Mouse (Mus musculus) midbrain, embryonic 16.5 days (tissue): ENCODE results near the gene Larp1. TPM values are rescaled to one million over a fixed set of nuclear protein-coding genes. Genes with fewer than 3 reads are reported as not detected.
"Not testable (repeated sequence)": the region's sequence is repeated elsewhere in the genome, so short reads cannot be mapped to it uniquely, and the experiment has no call there.

Source experiments
- ATAC-seq: fragments of 200-750 bp; cut with Nextera tagmentation; 2 replicates; pipeline ENCODE4 v1.8.0; 2017; ENCODE audit warnings: moderate TSS enrichment
- H3K27ac ChIP-seq: fragments of 300-500 bp; sonication (generic); 2 replicates; pipeline ENCODE4 v1.5.1; 2014; ENCODE audit warnings: mild to moderate bottlenecking, low read length, mixed read lengths
- H3K27me3 ChIP-seq: fragments of 300-500 bp; sonication (generic); 2 replicates; pipeline ENCODE4 v1.6.1; 2014; ENCODE audit warnings: low read depth, low read length, mixed read lengths; ENCODE audit not compliant: control insufficient read depth, insufficient read depth
- H3K36me3 ChIP-seq: fragments of 300-500 bp; sonication (generic); 2 replicates; pipeline ENCODE4 v1.6.1; 2014; ENCODE audit warnings: mild to moderate bottlenecking, low read length, moderate library complexity, mixed read lengths; ENCODE audit not compliant: control insufficient read depth, insufficient read depth
- H3K4me1 ChIP-seq: fragments of 300-500 bp; sonication (generic); 2 replicates; pipeline ENCODE4 v1.6.1; 2014; ENCODE audit warnings: mild to moderate bottlenecking, low read length, mixed read lengths; ENCODE audit not compliant: control insufficient read depth, insufficient read depth
- H3K4me2 ChIP-seq: fragments of 300-500 bp; sonication (generic); 2 replicates; pipeline ENCODE4 v1.6.1; 2014; ENCODE audit warnings: mild to moderate bottlenecking, low read length, mixed read lengths
- H3K4me3 ChIP-seq: fragments of 300-500 bp; sonication (generic); 2 replicates; pipeline ENCODE4 v1.5.1; 2014; ENCODE audit warnings: low read depth, mild to moderate bottlenecking, low read length, moderate library complexity, mixed read lengths
- H3K9ac ChIP-seq: fragments of 300-500 bp; sonication (generic); 2 replicates; pipeline ENCODE4 v1.6.1; 2014; ENCODE audit warnings: low read depth, low read length, mixed read lengths
- H3K9me3 ChIP-seq: fragments of 300-500 bp; sonication (generic); replicated peaks from 2 replicates; pipeline ENCODE4 v1.6.1; 2014; ENCODE audit warnings: mild to moderate bottlenecking, low read length, mixed read lengths; ENCODE audit not compliant: control insufficient read depth, poor library complexity, severe bottlenecking
- WGBS: fragments of 180-500 bp; shearing (Covaris S2); extraction: QIAGEN DNeasy Blood & Tissue Kit; methylation state at CpG from one replicate; pipeline ENCODE4 v1.1.7; 2014; 5-methylcytosine and 5-hydroxymethylcytosine counted together
- polyA plus RNA-seq: library from polyadenylated mRNA; unstranded; fragments of >200 nt; fragmentation: Nextera tagmentation; extraction: Ambion mirVana; gene quantifications from 2 replicates; pipeline ENCODE4 v1.2.1, GENCODE M21; 2015

Gene Larp1
- polyA plus RNA-seq, 1 experiment from 2014 or later = 17.7 TPM

DNA sequence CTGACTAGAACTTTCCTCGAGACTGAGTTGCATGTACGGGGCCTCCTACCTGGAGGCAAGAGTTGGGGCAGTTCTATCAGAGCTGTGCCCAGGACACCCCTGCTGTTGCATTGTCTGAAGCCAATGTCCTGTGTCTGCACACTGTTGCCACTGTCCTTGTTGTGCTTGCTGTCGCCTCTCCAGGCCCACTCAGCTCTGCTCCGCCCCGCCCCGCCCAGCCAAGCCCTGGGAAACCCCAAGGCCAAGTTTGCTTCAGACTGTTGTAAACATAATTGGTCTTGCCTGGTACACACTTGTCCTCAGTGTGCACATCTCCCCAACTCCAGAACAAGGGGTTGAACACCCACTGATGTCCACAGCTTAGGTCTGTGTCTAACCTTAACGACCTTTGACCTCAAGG, 50.9 kb downstream of the Larp1 start:
- not testable (repeated sequence) for ATAC-seq, H3K27me3 ChIP-seq, H3K4me1 ChIP-seq, H3K4me3 ChIP-seq, H3K9me3 ChIP-seq, H3K9ac ChIP-seq, H3K27ac ChIP-seq, H3K4me2 ChIP-seq
- WGBS = 90% methylated on average over 7 of the region's 7 CpGs
- peaks cover 23% of the 10 kb centered on the region for H3K36me3 ChIP-seq

- H3K27me3 ChIP-seq, H3K27ac ChIP-seq, H3K4me2 ChIP-seq, H3K9ac ChIP-seq, ATAC-seq, H3K4me1 ChIP-seq, H3K9me3 ChIP-seq, H3K4me3 ChIP-seq: not testable (repeated sequence)
- WGBS = 97% methylated on average over 3 of the region's 4 CpGs
- H3K36me3 ChIP-seq = peaks cover 18% of the 10 kb centered on the region
These were observed 52.4 kb downstream of the Larp1 start for GRCm38 (mm10) chr11:58061218-58061617.

DNA sequence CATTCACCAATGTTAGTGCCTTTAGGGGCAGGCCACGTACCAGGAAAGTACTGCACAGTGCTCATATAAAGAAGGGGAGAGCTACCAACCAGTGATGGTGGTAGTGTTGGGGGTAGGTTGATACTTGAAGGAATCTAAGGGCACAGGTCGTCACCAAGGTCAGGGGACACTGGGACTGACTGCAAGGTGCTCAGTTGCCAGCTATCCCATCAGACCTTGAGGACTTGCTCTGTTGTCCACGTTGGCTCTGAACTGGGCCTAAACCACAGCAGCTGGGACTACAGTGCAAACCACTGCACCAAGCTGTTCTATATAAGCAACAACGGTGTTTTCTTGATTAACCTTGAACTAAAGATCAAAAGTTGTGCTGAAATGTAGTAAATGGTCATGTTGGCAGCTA, 53.7 kb downstream of the Larp1 start:
- no peak overlapping the region for H3K9ac ChIP-seq
- H3K4me1 ChIP-seq = no peaks in the 10 kb centered on the region
- no peak overlapping the region for H3K4me2 ChIP-seq
- H3K9me3 ChIP-seq = no peaks in the 10 kb centered on the region
- 93% methylated on average over 4 of the region's 4 CpGs for WGBS
- no peaks in the 10 kb centered on the region for H3K27me3 ChIP-seq
- H3K4me3 ChIP-seq = no peak overlapping the region
- peaks cover 17% of the 10 kb centered on the region for H3K36me3 ChIP-seq
- ATAC-seq = no peak
- no peak overlapping the region for H3K27ac ChIP-seq

- Histone ChIP-seq H3K36me3 (peaks cover 10% of the 10 kb centered on the region; the same call in 1 of the 2 replicates), H3K4me2 (no peak overlapping the region), H3K4me1 (no peaks in the 10 kb centered on the region), H3K27me3 (no peaks in the 10 kb centered on the region), H3K4me3 (no peak overlapping the region), H3K27ac (no peak overlapping the region), H3K9me3 (no peaks in the 10 kb centered on the region), H3K9ac (no peak overlapping the region)
- no peak for ATAC-seq
- 86% methylated on average over 4 of the region's 4 CpGs for WGBS
These were observed 56.2 kb downstream of the Larp1 start for GRCm38 (mm10) chr11:58065025-58065424.

DNA sequence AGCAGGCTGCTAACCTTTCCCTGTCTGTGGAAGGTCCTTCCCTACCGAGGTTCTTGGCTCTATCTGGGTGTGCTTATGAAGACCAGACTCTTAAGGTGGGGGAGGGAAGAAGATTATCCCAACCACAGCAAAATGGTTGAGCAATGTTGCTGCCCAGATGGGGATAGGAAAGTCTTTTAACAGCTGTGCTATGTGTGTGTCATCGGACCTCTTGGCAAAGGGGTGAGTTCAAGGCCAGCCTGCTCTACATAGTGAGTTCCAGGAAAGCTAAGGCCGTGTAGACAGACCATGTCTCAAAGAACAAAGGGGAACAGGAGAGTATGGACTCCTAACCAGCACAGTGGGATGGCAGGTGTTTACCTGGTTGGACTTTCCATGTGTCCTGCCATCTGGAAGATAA, 64.1 kb downstream of the Larp1 start:
- 81% methylated on average over 3 of the region's 3 CpGs for WGBS
- Histone ChIP-seq H3K9ac (no peak overlapping the region), H3K27ac (no peak overlapping the region), H3K4me2 (no peak overlapping the region), H3K9me3 (no peaks in the 10 kb centered on the region), H3K36me3 (no peaks in the 10 kb centered on the region), H3K27me3 (no peaks in the 10 kb centered on the region), H3K4me1 (no peaks in the 10 kb centered on the region), H3K4me3 (no peak overlapping the region)
- ATAC-seq = no peak

DNA sequence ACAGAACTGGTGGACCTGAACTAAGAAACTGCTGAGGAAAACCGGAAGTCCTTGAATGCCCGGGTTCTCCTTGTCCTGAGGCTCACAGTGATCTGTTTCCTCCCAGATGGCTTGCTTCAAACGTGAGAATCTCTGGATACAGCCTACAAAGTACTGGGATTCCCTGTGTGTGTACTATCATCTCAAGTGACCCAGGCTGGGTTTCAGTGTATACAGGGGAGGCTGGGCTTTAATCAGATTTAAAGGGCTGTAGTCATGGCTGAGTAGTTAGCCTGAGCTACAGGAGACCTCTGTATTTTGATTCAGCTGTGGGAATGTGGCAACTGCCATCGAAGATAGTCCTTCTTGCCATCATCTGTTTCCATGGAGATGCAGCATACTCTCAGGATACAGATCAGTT, 68.4 kb downstream of the Larp1 start:
- Histone ChIP-seq H3K4me1 (no peaks in the 10 kb centered on the region), H3K4me3 (no peak overlapping the region), H3K9me3 (no peaks in the 10 kb centered on the region), H3K9ac (no peak overlapping the region), H3K36me3 (no peaks in the 10 kb centered on the region), H3K27ac (no peak overlapping the region), H3K4me2 (no peak overlapping the region), H3K27me3 (no peaks in the 10 kb centered on the region)
- WGBS = 64% methylated on average over 4 of the region's 4 CpGs
- no peak for ATAC-seq

GRCm38 (mm10) chr11:58081716-58082115, 72.9 kb downstream of the Larp1 start:
- Histone ChIP-seq H3K9me3 (no peaks in the 10 kb centered on the region), H3K9ac (no peak overlapping the region), H3K4me2 (no peak overlapping the region), H3K27me3 (no peaks in the 10 kb centered on the region), H3K36me3 (no peaks in the 10 kb centered on the region), H3K4me3 (no peak overlapping the region), H3K27ac (no peak overlapping the region), H3K4me1 (no peaks in the 10 kb centered on the region)
- no peak for ATAC-seq
- 89% methylated on average over 6 of the region's 6 CpGs for WGBS

- Histone ChIP-seq H3K27me3 (no peaks in the 10 kb centered on the region), H3K27ac (no peak overlapping the region), H3K36me3 (no peaks in the 10 kb centered on the region), H3K4me2 (no peak overlapping the region), H3K4me1 (no peaks in the 10 kb centered on the region), H3K4me3 (no peak overlapping the region), H3K9me3 (no peaks in the 10 kb centered on the region), H3K9ac (no peak overlapping the region)
- WGBS = 67% methylated on average over 4 of the region's 4 CpGs
- ATAC-seq = no peak
These were observed 83.7 kb downstream of the Larp1 start for GRCm38 (mm10) chr11:58092541-58092940.

DNA sequence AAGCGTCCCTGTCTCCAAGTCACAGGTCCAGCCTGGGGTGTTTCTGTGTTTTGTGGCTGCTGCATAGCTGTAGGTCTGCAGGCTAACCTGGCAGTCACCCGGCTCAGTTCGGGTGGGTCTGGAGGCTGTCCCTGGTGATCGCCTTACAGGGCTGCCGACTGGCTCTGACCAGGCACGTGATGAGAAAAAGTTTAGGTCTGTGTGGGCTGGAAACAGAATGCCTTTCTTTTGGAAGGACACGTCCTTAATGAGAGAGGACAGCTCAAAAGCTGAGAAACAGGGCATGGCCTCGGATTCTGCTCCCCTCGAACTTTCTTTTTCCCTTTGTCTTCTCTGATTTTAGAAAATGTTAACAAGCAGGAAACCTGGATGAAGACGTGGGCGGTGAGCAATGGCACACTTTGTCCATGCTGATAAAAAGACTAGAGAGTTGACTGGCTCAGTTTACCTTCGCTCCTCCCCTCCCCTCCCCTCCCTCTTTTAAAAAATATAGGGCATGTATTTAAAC, 84.2 kb downstream of the Larp1 start, which contains the start of gene Gm12248:
TSS of gene Gm12248 (minus strand) at position 114 of the 508 bp plus-strand sequence.
- no peak within 1 kb of the TSS for H3K4me2 ChIP-seq
- H3K27me3 ChIP-seq = no peaks in the 10 kb centered on the region
- no peaks in the 10 kb centered on the region for H3K9me3 ChIP-seq
- 22% methylated on average over 12 of the region's 12 CpGs for WGBS
- H3K27ac ChIP-seq = no peak within 1 kb of the TSS
- no peak for ATAC-seq
- H3K4me1 ChIP-seq = peaks cover 3% of the 10 kb centered on the region; the same call in 1 of the 2 replicates
- H3K4me3 ChIP-seq = no peak within 1 kb of the TSS
- H3K36me3 ChIP-seq = no peaks in the 10 kb centered on the region
- H3K9ac ChIP-seq = no peak within 1 kb of the TSS
